8 mouse cellular contexts compared by ENCODE assay signal in the genomic region with DNA sequence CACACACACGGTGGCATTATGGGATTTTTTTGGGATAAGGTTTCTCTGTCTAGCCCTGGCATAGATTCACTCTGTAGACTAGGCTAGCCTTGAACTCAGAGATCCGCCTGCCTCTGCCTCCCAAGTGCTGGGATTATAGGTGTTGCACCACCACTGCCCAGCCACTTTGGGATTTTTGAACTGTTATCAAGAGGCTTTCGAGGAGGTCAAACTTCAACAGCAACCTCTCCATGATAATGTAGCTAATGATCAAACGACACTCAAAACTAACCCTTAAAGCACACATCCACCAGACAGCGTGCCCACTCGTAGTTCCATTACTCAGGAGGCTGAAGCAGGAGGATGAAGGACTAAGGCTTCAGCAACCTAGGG. TPM values are rescaled to one million over a fixed set of nuclear protein-coding genes. Genes with fewer than 3 reads are reported as not detected.
DNase-seq lines count a peak whose midpoint lies in the region; ATAC-seq and TF ChIP-seq lines count a peak whose summit lies in the region.

No protein-coding gene starts in this region.

- TF ChIP-seq CTCF in ES-Bruce4 (IDR thresholded peaks at IDR 0.05; ENCODE audit: low read depth, low read length) = no peak
- TF ChIP-seq CTCF in liver, postnatal 0 days (IDR thresholded peaks at IDR 0.05; ENCODE audit: low read depth) = no peak

- H3K27me3 ChIP-seq in heart, embryonic 10.5 days (ENCODE audit: insufficient read depth, poor library complexity, severe bottlenecking) = no peaks in the 10 kb centered on the region
- H3K27me3 ChIP-seq in ES-Bruce4 (ENCODE audit: control insufficient read depth, insufficient read depth, low read length, poor library complexity, severe bottlenecking) = no peaks in the 10 kb centered on the region
- no peaks in the 10 kb centered on the region for H3K27me3 ChIP-seq in heart, embryonic 16.5 days (ENCODE audit: control insufficient read depth, insufficient read depth, low read length)
- H3K27me3 ChIP-seq in liver, postnatal 0 days (ENCODE audit: insufficient read depth, low read length) = no peaks in the 10 kb centered on the region

- peaks cover 28% of the 10 kb centered on the region for H3K36me3 ChIP-seq in heart, embryonic 10.5 days
- H3K36me3 ChIP-seq in ES-Bruce4 (ENCODE audit: control insufficient read depth, insufficient read depth, low read length, poor library complexity, severe bottlenecking) = peaks cover 8% of the 10 kb centered on the region
- peaks cover 18% of the 10 kb centered on the region for H3K36me3 ChIP-seq in heart, embryonic 16.5 days (ENCODE audit: control insufficient read depth, insufficient read depth)
- H3K36me3 ChIP-seq in liver, postnatal 0 days (replicated peaks; ENCODE audit: insufficient read depth, low read length) = peaks cover 20% of the 10 kb centered on the region

- H3K4me3 ChIP-seq in heart, embryonic 10.5 days = peak overlapping the region; percentile 67
- H3K4me3 ChIP-seq in ES-Bruce4 (ENCODE audit: low read depth, low read length) = peak overlapping the region; percentile 93
- peak overlapping the region; percentile 79 for H3K4me3 ChIP-seq in heart, embryonic 16.5 days (ENCODE audit: low read length)
- peak overlapping the region; percentile 88 for H3K4me3 ChIP-seq in liver, postnatal 0 days (ENCODE audit: low read depth, low read length)

- no peak for TF ChIP-seq POLR2A in ES-Bruce4 (IDR thresholded peaks at IDR 0.05; ENCODE audit: insufficient read depth, low read length)

- peak overlapping the region; percentile 100 for H3K4me2 ChIP-seq in heart, embryonic 16.5 days (ENCODE audit: low read depth, low read length)
- peak overlapping the region; percentile 98 for H3K4me2 ChIP-seq in liver, postnatal 0 days (ENCODE audit: low read depth, low read length)

- no peak for DNase-seq in heart, embryonic 10.5 days (ENCODE audit: low spot score)
- DNase-seq in heart, adult 9 months (ENCODE audit: low spot score in 2 of 2) = no peak
- DNase-seq in liver, postnatal 0 days = no peak
- DNase-seq in right cerebral cortex, postnatal 14 days = no peak
- no peak for DNase-seq in adrenal gland, postnatal 10 days
- DNase-seq in urinary bladder, postnatal 25 days (ENCODE audit: low spot score) = no peak

- no peak for ATAC-seq in heart, embryonic 16.5 days (replicated peaks; ENCODE audit: extremely low read depth, insufficient read depth, low FRiP score)
- no peak for ATAC-seq in liver, postnatal 0 days

- peaks cover 50% of the 10 kb centered on the region for H3K4me1 ChIP-seq in heart, embryonic 10.5 days
- no peaks in the 10 kb centered on the region for H3K4me1 ChIP-seq in ES-Bruce4 (ENCODE audit: control insufficient read depth, insufficient read depth, low read length)
- H3K4me1 ChIP-seq in heart, embryonic 16.5 days (ENCODE audit: control insufficient read depth, insufficient read depth, low read length) = peaks cover 58% of the 10 kb centered on the region
- peaks cover 43% of the 10 kb centered on the region for H3K4me1 ChIP-seq in liver, postnatal 0 days (ENCODE audit: insufficient read depth)

- H3K9ac ChIP-seq in ES-Bruce4 (ENCODE audit: low read depth, poor library complexity, severe bottlenecking) = 0 out of 2 replicates have a peak overlapping the region, but pooled peaks have one; percentile 75
- peak overlapping the region; percentile 92 for H3K9ac ChIP-seq in heart, embryonic 16.5 days (ENCODE audit: low read length)
- peak overlapping the region; percentile 83; the same call in 1 of the 2 replicates for H3K9ac ChIP-seq in liver, postnatal 0 days (replicated peaks)

- WGBS in heart, embryonic 10.5 days = 67% methylated on average over 6 of the region's 6 CpGs
- 65% methylated on average over 6 of the region's 6 CpGs for WGBS in heart, embryonic 16.5 days
- WGBS in liver, postnatal 0 days (ENCODE audit: insufficient replicate concordance) = 54% methylated on average over 6 of the region's 6 CpGs

- H3K9me3 ChIP-seq in heart, embryonic 10.5 days = no peaks in the 10 kb centered on the region
- no peaks in the 10 kb centered on the region for H3K9me3 ChIP-seq in ES-Bruce4 (replicated peaks; ENCODE audit: control insufficient read depth, insufficient read depth, low read length, poor library complexity, severe bottlenecking)
- no peaks in the 10 kb centered on the region for H3K9me3 ChIP-seq in heart, embryonic 16.5 days (replicated peaks; ENCODE audit: control insufficient read depth, low read length)
- H3K9me3 ChIP-seq in liver, postnatal 0 days (ENCODE audit: low read length) = no peaks in the 10 kb centered on the region

- TF ChIP-seq EP300 in ES-Bruce4 (IDR thresholded peaks at IDR 0.05; ENCODE audit: insufficient read depth, low read depth, low read length) = no peak
- no peak for TF ChIP-seq EP300 in liver, postnatal 0 days (IDR thresholded peaks at IDR 0.05; ENCODE audit: low read depth)

- H3K27ac ChIP-seq in heart, embryonic 10.5 days = peak overlapping the region; percentile 94
- H3K27ac ChIP-seq in ES-Bruce4 (ENCODE audit: insufficient read depth, low read length) = no peak overlapping the region
- peak overlapping the region; percentile 92 for H3K27ac ChIP-seq in heart, embryonic 16.5 days (ENCODE audit: low read length)
- H3K27ac ChIP-seq in liver, postnatal 0 days (ENCODE audit: low read depth) = peak overlapping the region; percentile 95

RNA-seq across cellular contexts. Expression of a gene that starts 0.5 kb away (rescaled TPM):
- polyA plus RNA-seq in heart, embryonic 10.5 days (2016; fragmentation: Nextera tagmentation; extraction: Ambion mirVana) = 8.5 and 9.3 TPM in 2 replicates
- 4.6 and 5.4 TPM in 2 replicates for polyA plus RNA-seq in ES-Bruce4 (2011; ENCODE audit: insufficient read depth, insufficient read length, low read depth, missing spikeins)
- polyA plus RNA-seq in heart, embryonic 16.5 days (2015; fragmentation: Nextera tagmentation; extraction: Ambion mirVana) = 7.4 and 9.2 TPM in 2 replicates
- 11.4 and 14.3 TPM in 2 replicates for polyA plus RNA-seq in liver, postnatal 0 days (2015; fragmentation: Nextera tagmentation; extraction: Ambion mirVana)
- total RNA-seq in adrenal gland, postnatal 10 days (2021) = 10 to 100 TPM; 11.7 to 15.2 TPM

RNA-seq across cellular contexts. Expression of a gene that starts 6.1 kb away (rescaled TPM):
- 1,456 and 1,625 TPM in 2 replicates for polyA plus RNA-seq in heart, embryonic 10.5 days (2016; fragmentation: Nextera tagmentation; extraction: Ambion mirVana)
- polyA plus RNA-seq in ES-Bruce4 (2011; ENCODE audit: insufficient read depth, insufficient read length, low read depth, missing spikeins) = 377 and 389 TPM in 2 replicates
- polyA plus RNA-seq in heart, embryonic 16.5 days (2015; fragmentation: Nextera tagmentation; extraction: Ambion mirVana) = 1,525 and 1,576 TPM in 2 replicates
- polyA plus RNA-seq in liver, postnatal 0 days (2015; fragmentation: Nextera tagmentation; extraction: Ambion mirVana) = 332 and 346 TPM in 2 replicates
- total RNA-seq in adrenal gland, postnatal 10 days (2021) = 100 to 1,000 TPM; 504 to 601 TPM

RNA-seq across cellular contexts. Expression of a gene that starts 21.3 kb away (rescaled TPM):
- 145 and 151 TPM in 2 replicates for polyA plus RNA-seq in heart, embryonic 10.5 days (2016; fragmentation: Nextera tagmentation; extraction: Ambion mirVana)
- 80.9 and 85.2 TPM in 2 replicates for polyA plus RNA-seq in ES-Bruce4 (2011; ENCODE audit: insufficient read depth, insufficient read length, low read depth, missing spikeins)
- 104 and 112 TPM in 2 replicates for polyA plus RNA-seq in heart, embryonic 16.5 days (2015; fragmentation: Nextera tagmentation; extraction: Ambion mirVana)
- 32.2 and 36.6 TPM in 2 replicates for polyA plus RNA-seq in liver, postnatal 0 days (2015; fragmentation: Nextera tagmentation; extraction: Ambion mirVana)
- 100 to 1,000 TPM in 1 of 2 experiments, 10 to 100 TPM in 1; 89.2 to 111 TPM for total RNA-seq in adrenal gland, postnatal 10 days (2021)

RNA-seq across cellular contexts. Expression of a gene that starts 21.4 kb away (rescaled TPM):
- polyA plus RNA-seq in heart, embryonic 10.5 days (2016; fragmentation: Nextera tagmentation; extraction: Ambion mirVana) = 150 and 179 TPM in 2 replicates
- 162 and 187 TPM in 2 replicates for polyA plus RNA-seq in ES-Bruce4 (2011; ENCODE audit: insufficient read depth, insufficient read length, low read depth, missing spikeins)
- polyA plus RNA-seq in heart, embryonic 16.5 days (2015; fragmentation: Nextera tagmentation; extraction: Ambion mirVana) = 126 and 136 TPM in 2 replicates
- polyA plus RNA-seq in liver, postnatal 0 days (2015; fragmentation: Nextera tagmentation; extraction: Ambion mirVana) = 96.4 and 98.3 TPM in 2 replicates
- total RNA-seq in adrenal gland, postnatal 10 days (2021) = 10 to 100 TPM; 26.3 to 28.8 TPM

RNA-seq across cellular contexts. Expression of a gene that starts 28.4 kb away (rescaled TPM):
- 0.17 and 0.26 TPM in 2 replicates for polyA plus RNA-seq in heart, embryonic 10.5 days (2016; fragmentation: Nextera tagmentation; extraction: Ambion mirVana)
- 0.84 TPM in 1 of 2 replicates, not detected in the other for polyA plus RNA-seq in ES-Bruce4 (2011; ENCODE audit: insufficient read depth, insufficient read length, low read depth, missing spikeins)
- 2.5 and 5.7 TPM in 2 replicates for polyA plus RNA-seq in heart, embryonic 16.5 days (2015; fragmentation: Nextera tagmentation; extraction: Ambion mirVana)
- polyA plus RNA-seq in liver, postnatal 0 days (2015; fragmentation: Nextera tagmentation; extraction: Ambion mirVana) = 0.16 TPM in 1 of 2 replicates, not detected in the other
- under 1 TPM in 1 of 2 experiments, not detected in 1; 0.72 TPM for total RNA-seq in adrenal gland, postnatal 10 days (2021)
